Mouse (Mus musculus) frontal cortex, postnatal 10 days (tissue): ENCODE measurements around the gene Cdc73.
"Not testable (repeated sequence)": the region's sequence is repeated elsewhere in the genome, so short reads cannot be mapped to it uniquely, and the experiment has no call there.

Source experiments
- DNase-seq, 2 experiments: peaks; one replicate each; pipeline ENCODE4 v3.0.0; 2022; ENCODE audit warnings: low spot score in 2 of 2, mixed read lengths in 1 of 2

The Cdc73 gene

GRCm38 (mm10) chr1:143675734-143676361, 26.8 kb downstream of the Cdc73 start:
- no peak for DNase-seq

GRCm38 (mm10) chr1:143664786-143665185, 37.9 kb downstream of the Cdc73 start:
- DNase-seq: not testable (repeated sequence)

- DNase-seq: no peak
Observed at GRCm38 (mm10) chr1:143663197-143663596, 39.5 kb downstream of the Cdc73 start.

GRCm38 (mm10) chr1:143653646-143654045, 49.0 kb downstream of the Cdc73 start:
- no peak for DNase-seq

GRCm38 (mm10) chr1:143650317-143650716, 52.4 kb downstream of the Cdc73 start:
- no peak for DNase-seq

- no peak for DNase-seq
Observed at GRCm38 (mm10) chr1:143646219-143646618, 56.5 kb downstream of the Cdc73 start.

GRCm38 (mm10) chr1:143645386-143645785, 57.3 kb downstream of the Cdc73 start:
- no peak for DNase-seq

- DNase-seq: no peak
Observed at GRCm38 (mm10) chr1:143644221-143644620, 58.5 kb downstream of the Cdc73 start.

GRCm38 (mm10) chr1:143640650-143641407, 61.9 kb downstream of the Cdc73 start, which contains the start of gene B3galt2:
Gene B3galt2, plus strand, starts transcription at chr1:143640664.
- DNase-seq: peak; percentile 42 to 53

GRCm38 (mm10) chr1:143632854-143633587, 69.7 kb downstream of the Cdc73 start:
- no peak for DNase-seq

- no peak for DNase-seq
Observed at GRCm38 (mm10) chr1:143632361-143632760, 70.3 kb downstream of the Cdc73 start.

GRCm38 (mm10) chr1:143631337-143631736, 71.4 kb downstream of the Cdc73 start:
- no peak for DNase-seq

- DNase-seq: no peak
Observed at GRCm38 (mm10) chr1:143622634-143623033, 80.1 kb downstream of the Cdc73 start.

- no peak for DNase-seq
Observed at GRCm38 (mm10) chr1:143621930-143622329, 80.8 kb downstream of the Cdc73 start.

- DNase-seq: no peak
Observed at GRCm38 (mm10) chr1:143619760-143620159, 82.9 kb downstream of the Cdc73 start.

- DNase-seq: no peak
Observed at GRCm38 (mm10) chr1:143612901-143613300, 89.8 kb downstream of the Cdc73 start.

GRCm38 (mm10) chr1:143608911-143609310, 93.8 kb downstream of the Cdc73 start:
- no peak for DNase-seq

GRCm38 (mm10) chr1:143596864-143597263, 105.8 kb downstream of the Cdc73 start:
- no peak for DNase-seq

- no peak for DNase-seq
Observed at GRCm38 (mm10) chr1:143576824-143577543, 125.7 kb downstream of the Cdc73 start.

- DNase-seq: no peak
Observed at GRCm38 (mm10) chr1:143558235-143558634, 144.5 kb downstream of the Cdc73 start.

- no peak for DNase-seq
Observed at GRCm38 (mm10) chr1:143555533-143555932, 147.2 kb downstream of the Cdc73 start.

GRCm38 (mm10) chr1:143554621-143555020, 148.1 kb downstream of the Cdc73 start:
- DNase-seq: no peak
